Mouse (Mus musculus): ENCODE measurements around the gene Parn.

Parn gene

DNA sequence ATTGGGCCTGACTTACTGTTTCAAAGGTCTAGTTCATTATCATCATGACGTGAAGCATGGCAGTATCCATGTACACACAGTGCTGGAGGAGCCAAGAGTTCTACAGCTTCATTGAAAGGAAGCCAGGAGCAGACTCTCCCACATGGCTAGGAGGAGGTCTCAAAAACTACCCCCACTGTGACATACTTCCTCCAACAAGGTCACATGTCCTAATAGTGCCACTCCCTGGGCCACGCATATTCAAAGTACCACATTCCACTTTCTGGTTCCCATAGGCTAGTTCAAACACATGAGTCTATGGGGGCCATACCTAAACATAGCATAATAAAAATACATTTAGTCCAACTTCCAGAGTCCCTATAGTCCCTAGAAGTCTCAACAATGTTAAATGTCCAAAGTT lies 118.0 kb downstream of the Parn start:
- no peak for DNase-seq

DNA sequence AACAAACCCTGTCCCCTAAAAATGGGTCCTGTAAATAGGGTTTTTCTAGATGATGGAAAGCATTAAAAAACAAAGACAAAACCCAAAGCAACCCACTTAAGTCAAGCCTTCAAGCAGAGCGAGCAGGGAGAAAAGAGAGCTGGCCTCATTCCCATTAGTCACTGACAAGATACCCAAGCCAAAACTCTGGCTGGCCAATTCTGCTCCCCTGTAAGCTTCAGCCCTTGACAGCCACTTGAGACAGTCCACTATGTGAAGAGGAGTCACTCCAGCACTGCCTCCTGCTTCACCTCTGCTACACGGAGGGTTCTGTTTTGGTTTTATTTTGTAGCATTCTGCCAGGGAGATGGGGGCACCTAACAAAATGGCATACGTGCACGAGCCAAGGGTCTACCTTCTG lies 126.2 kb downstream of the Parn start:
- DNase-seq: no peak

DNA sequence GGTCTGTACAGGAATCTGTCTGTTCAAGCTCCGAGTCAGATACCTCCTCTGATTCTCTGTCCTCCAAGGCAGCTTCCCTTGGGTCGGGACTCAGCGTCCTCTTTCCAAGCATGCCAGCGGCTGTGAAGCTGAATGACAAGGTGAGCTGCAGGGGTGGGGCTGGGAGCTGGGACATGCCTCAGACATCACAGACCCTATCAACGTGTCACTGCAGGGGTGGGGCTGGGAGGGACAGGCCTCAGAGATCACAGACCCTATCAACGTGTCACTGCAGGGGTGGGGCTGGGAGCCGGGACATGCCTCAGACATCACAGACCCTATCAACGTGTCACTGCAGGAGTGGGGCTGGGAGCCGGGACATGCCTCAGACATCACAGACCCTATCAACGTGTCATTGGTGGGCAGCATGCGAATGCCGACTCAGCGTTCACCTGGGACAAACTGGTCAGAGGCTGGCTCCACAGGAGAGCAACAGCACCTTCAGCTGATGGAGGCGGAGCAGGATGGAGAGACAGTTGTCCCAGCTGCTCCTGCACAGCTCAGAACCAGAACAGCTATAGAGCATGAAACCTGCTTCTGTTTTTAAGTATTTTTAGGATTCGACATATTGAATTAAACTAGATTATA lies 126.7 kb downstream of the Parn start:
- DNase-seq: no peak

DNA sequence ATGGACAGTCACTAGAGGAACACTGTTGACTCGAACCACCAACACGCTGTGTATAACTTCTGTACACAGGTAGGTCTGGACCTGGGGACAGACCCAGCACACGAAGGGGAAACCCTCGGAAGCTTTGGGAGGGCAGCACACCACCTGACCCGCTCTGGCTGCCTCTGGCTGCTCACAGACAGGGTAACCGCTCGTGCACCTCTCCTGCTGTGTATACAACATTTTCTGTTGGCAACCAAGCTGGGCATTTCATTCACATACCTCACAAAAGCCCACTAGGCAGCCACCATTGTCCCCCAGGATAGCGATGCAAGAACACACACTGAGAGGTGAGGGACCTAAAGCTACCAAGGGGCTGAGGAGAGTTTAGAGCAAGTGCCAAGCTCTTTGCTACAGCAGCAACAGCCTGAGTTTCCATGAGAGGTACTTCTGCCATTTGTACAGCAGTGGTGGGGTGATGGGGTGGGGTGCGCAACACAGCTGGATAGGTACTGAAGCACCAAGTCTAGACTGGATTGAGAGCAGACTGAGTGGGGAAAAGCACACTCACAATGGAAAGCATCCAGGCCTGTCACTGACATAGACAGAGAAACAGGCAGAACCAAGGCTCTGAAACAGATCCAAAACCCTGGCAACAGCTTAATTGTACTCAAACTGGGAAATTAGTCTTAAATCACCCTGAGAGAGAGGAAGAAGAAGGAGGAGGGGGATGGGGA lies 128.9 kb downstream of the Parn start:
- peak in 1 of 2 experiments; percentile 28 for DNase-seq

DNA sequence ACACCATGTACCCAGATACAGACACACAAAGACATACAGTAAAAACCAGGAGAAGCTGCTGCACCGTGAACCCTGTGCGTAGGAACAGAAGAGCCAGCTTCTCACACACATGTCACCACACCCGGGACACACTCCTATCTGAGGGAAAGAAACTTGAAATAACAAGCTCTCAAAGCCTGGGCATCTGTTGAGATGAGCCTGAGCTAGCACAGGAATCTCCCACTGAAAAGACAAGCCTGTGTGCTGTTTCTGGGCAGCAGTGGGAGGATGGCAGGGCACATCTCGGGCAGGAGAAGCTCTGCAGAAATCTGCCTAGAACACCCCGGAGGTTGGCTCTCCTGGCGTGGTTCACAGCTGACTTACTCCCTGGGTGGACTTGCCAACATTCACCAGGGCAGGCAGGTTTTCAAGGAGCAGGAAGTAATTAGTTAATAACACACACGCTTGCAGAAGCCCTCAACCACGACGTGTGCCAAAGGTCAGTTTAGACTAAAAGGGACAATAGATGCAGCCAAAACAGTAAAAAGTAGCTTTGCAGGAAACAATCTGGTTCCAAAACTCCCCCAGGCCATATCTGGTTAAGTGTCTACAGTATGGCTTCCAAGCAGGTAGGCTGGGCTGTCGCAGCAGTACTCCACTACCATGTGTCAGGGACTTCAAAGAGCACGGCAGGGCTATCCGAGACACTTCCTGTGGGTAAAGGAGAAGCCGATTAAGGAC lies 129.6 kb downstream of the Parn start:
- peak in 1 of 2 experiments; percentile 12 for DNase-seq

DNA sequence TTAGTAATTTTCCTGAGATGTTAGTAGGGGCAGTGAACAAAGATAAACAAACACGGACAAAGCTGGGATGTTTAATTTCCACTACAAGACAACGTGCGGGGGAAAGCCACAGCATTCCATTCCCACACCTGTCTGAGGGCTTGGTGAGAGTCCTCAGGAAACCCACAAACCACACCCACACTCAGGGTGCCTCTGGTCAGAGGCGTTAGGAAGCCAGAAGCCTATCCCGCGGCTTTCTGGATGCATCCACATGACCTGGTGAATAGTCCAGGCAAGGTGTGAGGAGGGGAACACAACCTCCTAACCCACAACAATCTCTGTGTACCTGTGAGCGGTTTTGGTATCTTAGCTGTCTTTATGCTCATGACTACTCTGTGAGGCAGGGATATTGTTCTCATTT lies 131.6 kb downstream of the Parn start:
- peak; percentile 30 to 52 for DNase-seq

DNA sequence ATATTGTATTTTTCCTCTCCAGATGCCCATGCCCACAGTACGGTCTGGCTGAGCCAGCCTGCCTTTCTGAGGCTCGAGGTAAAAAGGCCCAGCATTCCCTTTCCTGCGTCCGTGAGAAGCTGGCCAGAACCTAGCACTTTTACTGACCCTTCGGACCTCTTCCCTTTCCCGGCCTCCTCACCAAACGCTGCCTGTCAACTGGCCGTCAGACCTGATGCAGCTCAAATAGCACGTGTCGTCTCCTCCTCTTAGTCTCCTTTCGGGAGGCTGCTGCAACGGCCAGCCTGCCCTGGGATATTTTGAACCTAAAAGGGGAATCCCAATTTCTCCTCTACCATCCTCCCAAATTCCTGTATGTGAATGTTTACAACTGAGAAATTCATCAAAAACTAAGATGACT lies 132.1 kb downstream of the Parn start:
- no peak for DNase-seq

DNA sequence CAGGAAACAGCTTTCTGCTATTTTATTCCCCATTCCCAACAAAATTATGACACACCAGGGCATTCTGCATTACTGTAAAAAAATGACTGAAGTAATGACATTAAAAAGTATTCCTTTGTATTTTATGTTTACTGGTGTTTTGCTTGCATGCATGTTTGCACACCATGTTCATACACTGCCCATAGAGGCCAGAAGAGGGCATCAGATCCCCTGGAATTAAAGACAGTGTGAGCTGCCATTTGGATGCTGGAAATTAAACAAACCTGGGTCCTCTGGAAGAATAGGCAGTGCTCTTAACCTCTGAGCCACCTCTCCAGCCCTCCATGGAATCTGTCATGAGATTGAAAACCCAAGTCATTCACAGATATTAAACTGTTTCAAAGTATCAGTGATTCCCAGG lies 135.1 kb downstream of the Parn start:
- DNase-seq: peak; percentile 16 to 22

DNA sequence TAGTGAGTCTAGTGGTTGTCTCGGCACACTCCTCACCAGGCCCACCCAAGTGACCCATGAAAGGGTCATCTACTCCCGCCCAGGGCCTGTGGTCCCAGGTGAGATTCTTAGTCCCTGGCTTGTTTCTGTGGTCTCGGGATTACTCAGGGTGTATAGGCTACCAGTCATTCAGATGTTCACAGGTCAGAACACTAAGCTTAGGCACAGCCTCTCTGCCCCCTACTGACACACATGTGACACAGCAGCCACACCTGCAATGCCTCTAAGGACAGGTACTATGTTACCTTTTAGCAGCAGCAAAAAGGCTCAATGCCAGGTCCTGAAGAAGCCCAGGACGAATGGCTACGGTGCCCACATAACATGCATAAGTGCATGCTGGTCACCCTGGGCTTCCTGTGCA lies 136.7 kb downstream of the Parn start:
- DNase-seq: no peak

DNA sequence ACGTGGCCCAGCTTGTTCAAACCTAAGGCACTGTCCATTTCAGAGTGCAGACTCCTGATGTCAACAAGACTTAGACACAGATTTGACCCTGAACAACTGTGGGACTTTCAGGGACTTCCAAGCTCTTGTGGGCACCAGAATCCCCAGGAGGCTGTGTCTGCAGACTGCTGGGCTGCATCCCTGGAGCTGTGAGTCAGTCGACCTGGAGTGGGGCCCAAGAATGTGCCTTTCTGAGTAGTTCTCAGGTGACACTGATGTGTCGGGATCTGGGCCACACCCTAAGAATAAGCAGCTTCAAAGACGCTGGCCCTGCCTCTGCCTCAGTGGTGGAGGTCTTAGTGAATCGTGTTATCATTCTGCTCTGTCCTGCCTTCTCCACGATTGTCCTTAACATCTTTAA lies 146.6 kb downstream of the Parn start:
- peak; percentile 16 to 36 for DNase-seq

DNA sequence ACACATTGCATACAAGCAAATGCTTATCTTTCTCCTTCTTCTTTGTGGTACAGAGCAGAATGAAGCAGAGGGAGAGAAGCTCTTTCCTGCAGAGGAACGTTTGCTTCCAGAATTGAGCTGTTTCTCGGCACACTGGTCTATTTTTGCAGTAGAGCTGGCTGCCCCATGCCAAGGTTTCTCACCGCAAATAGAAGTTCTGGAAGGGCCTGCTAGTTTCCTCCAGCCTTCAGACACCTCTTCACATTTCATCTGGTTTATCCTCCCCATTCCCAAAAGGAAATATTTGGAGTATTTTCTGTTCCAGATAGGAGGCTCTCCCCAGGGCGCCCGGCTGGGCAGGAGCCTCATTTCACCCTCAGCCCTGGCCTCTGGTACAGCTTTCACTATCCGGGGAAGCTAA lies 147.7 kb downstream of the Parn start:
- peak in 1 of 2 experiments; percentile 3 for DNase-seq

DNA sequence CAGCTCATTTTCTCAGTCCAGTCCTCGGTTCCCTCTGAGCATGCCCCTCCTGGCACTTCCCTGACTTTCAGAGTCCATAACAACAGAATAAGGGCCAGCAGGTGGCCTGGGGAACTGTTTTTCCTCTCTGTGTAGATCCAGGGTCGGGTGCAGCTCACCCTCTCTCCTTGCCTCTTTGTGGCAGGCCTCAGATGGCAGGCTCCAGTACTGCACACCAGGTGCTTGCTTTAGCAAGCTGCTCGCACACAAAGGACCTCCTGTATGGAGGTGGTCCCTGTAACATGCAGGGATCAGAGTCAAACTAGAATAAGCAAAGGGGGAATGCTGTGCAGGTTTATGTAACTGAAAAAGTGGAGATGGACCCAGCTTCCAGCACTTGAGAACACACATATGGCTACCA lies 151.8 kb downstream of the Parn start:
- no peak for DNase-seq

DNA sequence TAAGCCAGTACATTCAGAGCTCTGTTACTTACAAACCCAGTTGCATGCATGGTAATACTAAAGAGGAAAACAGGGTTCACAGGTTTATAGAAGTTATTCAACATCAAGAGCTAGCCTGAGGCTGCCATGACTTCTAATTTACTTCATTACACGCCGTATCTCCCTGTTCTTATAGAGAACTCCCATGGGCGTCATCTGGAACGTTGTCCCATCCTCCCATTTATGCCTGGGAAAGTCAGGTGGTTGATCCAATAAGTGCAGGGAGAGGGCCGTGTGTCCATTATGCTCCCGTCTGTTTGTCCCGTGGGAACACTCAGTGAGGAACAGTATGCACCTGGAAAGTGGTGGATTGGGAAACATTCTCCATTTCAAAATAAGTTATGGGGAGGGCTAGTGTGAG lies 152.4 kb downstream of the Parn start:
- no peak for DNase-seq

DNA sequence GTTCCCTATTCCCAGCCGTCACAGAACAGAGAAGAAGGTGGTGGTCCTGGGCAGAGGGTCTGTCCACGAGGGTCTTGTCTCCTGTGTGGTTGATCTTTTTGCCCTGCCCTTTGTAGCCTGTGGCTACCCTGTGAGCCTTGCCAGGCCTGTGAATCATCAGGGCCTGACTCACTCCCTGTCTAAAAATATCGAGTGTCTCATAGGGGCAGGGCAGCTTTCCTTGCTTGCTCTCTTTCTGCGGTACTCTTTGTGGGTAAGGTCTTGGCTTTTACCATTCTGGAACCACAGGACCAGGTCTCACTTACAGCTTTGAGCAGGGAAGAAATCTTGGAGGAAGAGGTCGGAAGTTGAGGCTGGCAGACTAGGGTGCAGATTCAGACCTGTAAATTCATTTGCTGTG lies 162.9 kb downstream of the Parn start:
- DNase-seq: peak; percentile 20 to 30

DNA sequence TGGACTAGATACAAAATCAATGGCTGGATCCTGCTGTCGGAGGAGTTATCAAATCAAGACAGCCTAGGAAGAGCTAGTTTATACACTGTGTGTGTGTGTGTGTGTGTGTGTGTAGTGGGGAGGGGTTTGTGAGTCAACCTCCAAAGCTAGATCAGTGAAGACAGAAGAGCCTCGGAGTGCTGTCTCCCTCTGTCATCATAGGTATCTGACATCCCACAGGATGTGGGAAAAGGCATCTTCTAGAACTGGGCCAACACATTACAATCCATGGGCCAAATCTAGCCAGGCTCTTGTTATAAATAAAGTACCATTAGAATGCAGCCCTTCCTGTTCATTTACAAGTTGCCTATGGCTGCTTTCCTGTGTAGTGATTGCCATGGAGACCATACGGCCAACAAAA lies 163.5 kb downstream of the Parn start:
- DNase-seq: no peak

DNA sequence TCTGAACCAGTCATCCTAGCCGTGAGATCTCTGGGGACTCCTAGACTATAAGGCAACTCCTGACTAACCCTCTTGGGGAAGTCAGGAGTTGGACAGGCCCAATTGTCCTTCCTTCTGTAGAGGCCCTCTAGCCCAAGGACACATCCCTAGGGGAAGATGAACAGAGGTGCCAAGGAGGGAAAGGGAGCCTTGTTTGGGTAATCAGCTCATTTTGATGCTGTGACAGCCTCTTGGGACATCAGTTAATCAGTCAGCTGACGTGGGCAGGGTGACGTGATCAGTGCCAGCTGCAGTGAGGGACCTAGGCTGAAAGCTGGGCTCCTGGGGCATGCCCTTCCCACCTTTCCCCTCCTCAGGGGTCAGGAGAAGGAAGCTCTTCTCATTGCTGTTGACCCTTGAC lies 169.0 kb downstream of the Parn start:
- no peak for DNase-seq

DNA sequence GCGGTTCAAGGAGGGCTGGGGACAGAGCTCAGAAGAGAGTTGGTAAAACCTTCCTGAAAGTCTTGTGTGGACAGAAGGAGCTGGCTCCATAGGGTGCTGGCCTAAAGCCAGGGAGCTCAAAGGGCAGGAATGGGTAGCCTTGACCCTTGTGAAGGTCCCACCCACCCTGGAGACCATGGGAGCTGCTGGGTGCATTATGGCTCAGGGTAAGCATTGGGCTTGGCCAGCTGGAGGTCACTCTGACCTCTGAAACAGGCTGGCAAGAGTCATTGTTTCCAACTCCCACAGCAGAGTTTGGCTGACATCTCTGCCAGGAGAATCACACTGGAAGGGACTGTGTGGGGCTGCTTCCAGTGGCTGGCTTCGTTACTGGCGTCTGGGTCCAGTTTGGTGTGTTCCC lies 174.0 kb downstream of the Parn start:
- DNase-seq: peak; percentile 5 to 8

DNA sequence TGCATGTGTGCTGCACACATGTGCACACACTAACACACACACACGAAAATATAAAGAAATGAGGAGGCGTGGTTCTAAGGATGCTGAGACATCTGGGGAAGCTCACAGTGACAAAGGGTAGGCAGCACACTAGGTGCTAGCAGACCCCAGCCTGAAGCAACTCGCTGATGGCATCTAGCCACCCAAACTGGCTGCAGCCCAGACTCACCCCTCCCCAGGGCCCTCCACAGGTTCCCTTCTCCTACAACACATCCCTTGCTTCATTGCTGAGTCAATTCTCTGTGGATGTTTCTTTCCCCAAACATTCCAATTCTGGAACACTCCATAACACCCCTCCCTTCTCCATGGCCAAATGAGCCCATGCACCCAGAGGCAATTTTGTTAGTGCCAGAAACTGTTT lies 175.0 kb downstream of the Parn start:
- DNase-seq: no peak

DNA sequence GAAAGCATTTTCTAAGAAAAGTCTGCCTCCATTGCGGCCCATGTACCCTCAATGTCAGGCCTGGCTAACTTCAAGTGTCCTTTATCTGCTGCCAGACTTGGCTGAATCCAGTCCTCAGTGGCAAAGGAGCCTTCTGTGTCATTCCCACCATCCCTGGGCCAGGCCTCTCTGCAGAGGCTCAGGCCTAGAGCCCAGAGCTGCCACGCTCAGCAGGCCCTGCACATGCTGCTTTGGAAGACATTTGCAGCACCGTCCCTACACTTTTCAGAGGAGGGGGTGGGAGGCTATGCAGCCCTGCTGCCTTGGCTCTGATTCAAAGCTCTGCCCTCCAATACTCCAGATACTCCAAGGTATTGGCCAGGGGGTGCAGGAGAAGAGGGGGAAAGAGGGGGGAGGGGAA lies 176.2 kb downstream of the Parn start:
- no peak for DNase-seq
